Mouse (Mus musculus) hindbrain, embryonic 13.5 days (tissue): ENCODE measurements around the gene Ift52. TPM values are rescaled to one million over a fixed set of nuclear protein-coding genes. Genes with fewer than 3 reads are reported as not detected.

Experiments used
- ATAC-seq: fragments of 200-750 bp; cut with Nextera tagmentation; 2 replicates; pipeline ENCODE4 v1.8.0; 2017; ENCODE audit warnings: moderate TSS enrichment; ENCODE audit not compliant: low FRiP score
- H3K27ac ChIP-seq: fragments of 300-500 bp; sonication (generic); 2 replicates; pipeline ENCODE4 v1.5.1; 2015; ENCODE audit warnings: inconsistent platforms, mild to moderate bottlenecking, moderate library complexity
- H3K27me3 ChIP-seq: fragments of 300-500 bp; sonication (generic); 2 replicates; pipeline ENCODE4 v1.6.1; 2015; ENCODE audit warnings: mild to moderate bottlenecking, inconsistent platforms
- H3K36me3 ChIP-seq: fragments of 300-500 bp; sonication (generic); 2 replicates; pipeline ENCODE4 v1.6.1; 2015; ENCODE audit warnings: mild to moderate bottlenecking, inconsistent platforms
- H3K4me1 ChIP-seq: fragments of 300-500 bp; sonication (generic); replicated peaks from 2 replicates; pipeline ENCODE4 v1.6.1; 2015; ENCODE audit warnings: inconsistent platforms
- H3K4me2 ChIP-seq: fragments of 300-500 bp; sonication (generic); 2 replicates; pipeline ENCODE4 v1.6.1; 2015; ENCODE audit warnings: inconsistent platforms, mild to moderate bottlenecking, moderate library complexity
- H3K4me3 ChIP-seq: fragments of 300-500 bp; sonication (generic); 2 replicates; pipeline ENCODE4 v1.5.1; 2015; ENCODE audit warnings: mild to moderate bottlenecking, inconsistent platforms
- H3K9ac ChIP-seq: fragments of 300-500 bp; sonication (generic); 2 replicates; pipeline ENCODE4 v1.6.1; 2015; ENCODE audit warnings: mild to moderate bottlenecking, inconsistent platforms
- H3K9me3 ChIP-seq: fragments of 300-500 bp; sonication (generic); 2 replicates; pipeline ENCODE4 v1.6.1; 2016; ENCODE audit warnings: inconsistent platforms
- WGBS: fragments of 180-500 bp; shearing (Covaris S2); methylation state at CpG from one replicate; pipeline ENCODE4 v1.1.7; 2015; 5-methylcytosine and 5-hydroxymethylcytosine counted together
- polyA plus RNA-seq: library from polyadenylated mRNA; unstranded; fragments of >200 nt; fragmentation: Nextera tagmentation; extraction: Ambion mirVana; gene quantifications from 2 replicates; pipeline ENCODE4 v1.2.1, GENCODE M21; 2015

The Ift52 gene
- polyA plus RNA-seq, 1 experiment from 2014 or later, result 43.7 TPM

- H3K36me3 ChIP-seq, result no peaks in the 10 kb centered on the region
- H3K27ac ChIP-seq, result no peak overlapping the region
- H3K27me3 ChIP-seq, result no peaks in the 10 kb centered on the region
- H3K4me3 ChIP-seq, result no peak overlapping the region
- WGBS, result 88% methylated on average over 8 of the region's 8 CpGs
- no peaks in the 10 kb centered on the region for H3K9me3 ChIP-seq
- no peak for ATAC-seq
- H3K4me1 ChIP-seq, result no peaks in the 10 kb centered on the region
- H3K9ac ChIP-seq, result no peak overlapping the region
- no peak overlapping the region for H3K4me2 ChIP-seq
These were observed 44.3 kb downstream of the Ift52 start for GRCm38 (mm10) chr2:163061203-163062118.

DNA sequence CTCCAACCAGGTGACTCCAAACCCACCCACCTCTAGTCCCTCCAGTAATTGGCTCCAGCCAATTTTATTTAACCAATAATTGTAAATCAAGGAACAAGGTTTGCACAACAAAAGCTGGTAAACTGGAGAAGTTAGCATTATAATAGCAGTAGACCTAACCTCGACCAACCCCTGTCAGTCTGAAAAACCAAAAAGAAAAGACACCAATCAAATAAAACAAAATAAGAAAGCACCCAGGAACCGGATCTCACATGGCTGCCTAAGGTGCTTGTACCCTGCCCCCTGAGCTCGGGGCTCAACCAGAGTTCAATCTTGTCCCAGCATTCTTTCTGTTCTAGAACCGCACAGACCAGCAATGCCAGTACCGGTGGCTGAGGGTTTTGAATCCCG, 45.0 kb downstream of the Ift52 start:
- ATAC-seq, result no peak
- Histone ChIP-seq H3K4me2 (no peak overlapping the region), H3K4me3 (no peak overlapping the region), H3K36me3 (0 out of 2 replicates have a peak, but pooled peaks cover 2% of the 10 kb centered on the region), H3K4me1 (no peaks in the 10 kb centered on the region), H3K27ac (no peak overlapping the region), H3K9ac (no peak overlapping the region), H3K9me3 (no peaks in the 10 kb centered on the region), H3K27me3 (no peaks in the 10 kb centered on the region)
- WGBS, result 71% methylated on average over 6 of the region's 6 CpGs

DNA sequence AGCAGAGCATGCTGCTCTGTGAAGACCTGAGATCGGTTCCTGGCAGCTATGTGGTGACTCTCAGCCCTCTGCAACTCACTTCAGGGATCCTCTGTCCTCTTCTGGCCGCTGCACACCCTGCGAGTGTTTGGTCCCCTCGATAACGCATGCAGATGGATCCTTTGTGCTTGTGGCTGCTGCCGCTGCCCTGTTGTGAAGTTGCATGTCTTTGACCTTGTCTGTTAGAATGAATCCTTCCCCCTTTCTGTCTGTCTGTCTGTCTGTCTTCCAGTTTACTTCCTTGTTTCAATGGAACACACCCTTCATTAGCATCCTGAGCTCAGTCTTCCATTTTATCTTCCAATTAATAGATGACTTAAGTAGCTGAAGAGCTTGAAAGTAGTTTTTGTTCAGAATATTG, 49.2 kb downstream of the Ift52 start:
- no peak for ATAC-seq
- Histone ChIP-seq H3K36me3 (0 out of 2 replicates have a peak, but pooled peaks cover 6% of the 10 kb centered on the region), H3K9me3 (no peaks in the 10 kb centered on the region), H3K9ac (no peak overlapping the region), H3K4me1 (no peaks in the 10 kb centered on the region), H3K4me3 (no peak overlapping the region), H3K27me3 (no peaks in the 10 kb centered on the region), H3K4me2 (no peak overlapping the region), H3K27ac (no peak overlapping the region)
- 90% methylated on average over 6 of the region's 6 CpGs for WGBS

DNA sequence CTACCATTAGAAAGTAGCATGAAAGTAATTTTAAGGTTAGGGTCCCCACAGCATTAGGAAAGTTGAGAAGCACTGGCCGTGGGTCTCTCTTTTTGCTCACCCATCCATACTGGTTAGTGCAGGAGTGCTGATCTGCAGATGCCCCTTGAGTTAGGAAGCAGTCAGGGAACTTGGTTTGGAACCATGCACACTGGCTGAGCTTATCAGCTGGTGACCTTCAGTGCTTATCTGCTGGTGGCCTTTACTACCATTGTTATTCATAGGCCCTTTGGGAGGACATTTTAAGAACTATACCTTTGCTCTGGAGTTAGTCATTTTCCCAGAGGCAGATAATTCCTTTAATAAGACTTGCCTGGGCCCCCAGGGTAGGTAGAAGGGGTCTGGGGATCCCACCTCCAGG, 50.1 kb downstream of the Ift52 start:
- Histone ChIP-seq H3K4me1 (no peaks in the 10 kb centered on the region), H3K27me3 (no peaks in the 10 kb centered on the region), H3K9ac (no peak overlapping the region), H3K4me3 (no peak overlapping the region), H3K9me3 (no peaks in the 10 kb centered on the region), H3K4me2 (no peak overlapping the region), H3K27ac (no peak overlapping the region), H3K36me3 (0 out of 2 replicates have a peak, but pooled peaks cover 6% of the 10 kb centered on the region)
- 91% methylated on average over 1 of the region's 1 CpGs for WGBS
- ATAC-seq, result no peak

DNA sequence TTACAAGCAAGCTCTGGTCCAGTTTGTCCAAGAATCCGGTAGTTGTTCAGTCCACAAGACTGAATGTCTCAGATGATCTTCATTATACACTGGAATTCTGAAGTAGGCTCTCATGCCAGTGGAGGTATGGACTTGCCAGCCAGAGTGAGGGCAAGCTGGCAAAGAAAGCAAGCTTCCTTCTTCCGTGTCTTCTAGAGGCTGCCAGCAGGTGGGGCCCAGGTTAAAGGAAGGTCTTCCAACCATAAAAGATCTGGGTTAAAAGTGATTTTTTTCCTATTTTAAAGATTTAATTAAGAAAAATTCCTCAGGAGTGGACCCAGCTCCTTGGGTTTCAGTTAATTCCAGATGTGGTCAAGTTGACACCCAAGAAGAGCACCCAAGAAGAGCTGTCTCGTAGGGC, 53.1 kb downstream of the Ift52 start:
- Histone ChIP-seq H3K4me3 (no peak overlapping the region), H3K4me2 (no peak overlapping the region), H3K36me3 (0 out of 2 replicates have a peak, but pooled peaks cover 6% of the 10 kb centered on the region), H3K9ac (no peak overlapping the region), H3K4me1 (no peaks in the 10 kb centered on the region), H3K27ac (no peak overlapping the region), H3K27me3 (no peaks in the 10 kb centered on the region), H3K9me3 (no peaks in the 10 kb centered on the region)
- no peak for ATAC-seq
- WGBS, result 90% methylated on average over 3 of the region's 3 CpGs

DNA sequence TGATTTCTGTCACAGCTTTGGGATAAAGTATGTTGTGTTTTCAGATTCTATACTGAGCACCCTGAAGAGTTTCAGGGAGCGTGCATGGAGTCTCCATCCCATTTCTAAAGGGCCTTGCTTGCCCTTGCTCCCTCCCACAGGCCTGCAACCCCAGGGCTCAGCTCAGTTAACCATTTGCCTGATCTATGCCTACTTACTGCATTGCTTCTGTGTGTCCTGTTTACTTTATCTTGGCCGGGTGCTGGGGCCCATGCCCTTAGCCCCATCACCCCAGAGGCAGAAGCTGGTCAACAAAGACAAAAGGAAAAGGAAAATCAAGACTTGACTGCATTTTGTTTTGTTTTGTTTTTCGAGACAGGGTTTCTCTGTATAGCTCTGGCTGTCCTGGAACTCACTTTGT, 54.4 kb downstream of the Ift52 start:
- Histone ChIP-seq H3K9ac (no peak overlapping the region), H3K27ac (no peak overlapping the region), H3K9me3 (no peaks in the 10 kb centered on the region), H3K4me3 (no peak overlapping the region), H3K36me3 (0 out of 2 replicates have a peak, but pooled peaks cover 6% of the 10 kb centered on the region), H3K27me3 (no peaks in the 10 kb centered on the region), H3K4me2 (no peak overlapping the region), H3K4me1 (no peaks in the 10 kb centered on the region)
- 80% methylated on average over 3 of the region's 3 CpGs for WGBS
- ATAC-seq, result no peak

DNA sequence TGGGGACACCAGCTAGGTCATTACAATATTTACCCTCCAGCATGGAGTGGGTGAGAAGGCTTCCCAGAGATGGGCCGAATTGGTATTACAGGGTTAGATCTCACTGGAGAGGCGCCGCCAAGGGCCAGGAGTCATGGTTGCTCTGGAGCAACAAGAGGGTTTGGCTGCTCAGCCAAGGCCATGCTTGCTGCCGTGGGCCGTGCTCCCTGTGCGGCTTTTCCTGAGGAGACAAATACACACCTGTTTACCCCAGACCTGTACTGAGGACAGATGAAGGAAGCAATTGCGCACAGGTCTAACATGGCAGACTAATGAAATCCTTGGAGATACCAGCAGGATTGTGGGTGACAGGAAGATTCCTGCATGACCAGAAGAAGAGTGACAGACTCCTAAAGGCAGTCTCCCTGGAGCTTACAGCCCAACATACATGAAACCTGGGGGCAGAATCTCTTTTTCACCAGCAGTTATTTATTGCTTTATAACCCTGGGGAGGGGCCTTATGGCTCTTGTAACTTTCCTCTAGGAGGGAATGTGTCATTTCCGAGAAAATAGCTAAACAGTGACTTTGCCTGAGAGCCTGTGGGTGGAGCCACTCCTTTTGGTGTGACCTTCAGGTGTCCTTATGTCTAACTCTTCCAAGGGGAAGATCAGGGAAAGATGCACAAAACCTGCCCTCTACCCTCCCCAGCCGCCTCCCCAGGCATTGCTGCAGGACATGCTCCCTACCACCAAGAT, 56.0 kb downstream of the Ift52 start:
- Histone ChIP-seq H3K9ac (no peak overlapping the region), H3K36me3 (no peaks in the 10 kb centered on the region), H3K27me3 (no peaks in the 10 kb centered on the region), H3K9me3 (no peaks in the 10 kb centered on the region), H3K4me1 (no peaks in the 10 kb centered on the region), H3K27ac (no peak overlapping the region), H3K4me3 (no peak overlapping the region), H3K4me2 (no peak overlapping the region)
- WGBS, result 94% methylated on average over 9 of the region's 9 CpGs
- ATAC-seq, result no peak

- ATAC-seq, result no peak
These were observed 56.9 kb downstream of the Ift52 start for GRCm38 (mm10) chr2:163074006-163074405.

GRCm38 (mm10) chr2:163074808-163075207, 57.7 kb downstream of the Ift52 start:
- H3K4me2 ChIP-seq, result no peak overlapping the region
- no peaks in the 10 kb centered on the region for H3K4me1 ChIP-seq
- H3K9ac ChIP-seq, result no peak overlapping the region
- no peaks in the 10 kb centered on the region for H3K9me3 ChIP-seq
- H3K27ac ChIP-seq, result no peak overlapping the region
- WGBS, result 94% methylated on average over 12 of the region's 12 CpGs
- H3K4me3 ChIP-seq, result no peak overlapping the region
- no peaks in the 10 kb centered on the region for H3K36me3 ChIP-seq
- H3K27me3 ChIP-seq, result no peaks in the 10 kb centered on the region
- no peak for ATAC-seq

More at GRCm38 (mm10) chr2:163074006-163074405, 56.9 kb downstream of the Ift52 start:
- 87% methylated on average over 7 of the region's 7 CpGs for WGBS
- Histone ChIP-seq H3K4me3 (no peak overlapping the region), H3K9ac (no peak overlapping the region), H3K27ac (no peak overlapping the region), H3K27me3 (no peaks in the 10 kb centered on the region), H3K36me3 (no peaks in the 10 kb centered on the region), H3K9me3 (no peaks in the 10 kb centered on the region), H3K4me1 (no peaks in the 10 kb centered on the region), H3K4me2 (no peak overlapping the region)

GRCm38 (mm10) chr2:163075234-163075633, 58.1 kb downstream of the Ift52 start:
- no peaks in the 10 kb centered on the region for H3K4me1 ChIP-seq
- no peak overlapping the region for H3K4me3 ChIP-seq
- H3K27me3 ChIP-seq, result no peaks in the 10 kb centered on the region
- no peak for ATAC-seq
- no peak overlapping the region for H3K9ac ChIP-seq
- 77% methylated on average over 3 of the region's 3 CpGs for WGBS
- H3K4me2 ChIP-seq, result no peak overlapping the region
- H3K36me3 ChIP-seq, result no peaks in the 10 kb centered on the region
- no peaks in the 10 kb centered on the region for H3K9me3 ChIP-seq
- no peak overlapping the region for H3K27ac ChIP-seq

GRCm38 (mm10) chr2:163079041-163079440, 61.9 kb downstream of the Ift52 start:
- H3K36me3 ChIP-seq, result no peaks in the 10 kb centered on the region
- H3K27ac ChIP-seq, result no peak overlapping the region
- no peak overlapping the region for H3K4me2 ChIP-seq
- ATAC-seq, result no peak
- no peaks in the 10 kb centered on the region for H3K9me3 ChIP-seq
- H3K9ac ChIP-seq, result no peak overlapping the region
- no peaks in the 10 kb centered on the region for H3K4me1 ChIP-seq
- no peak overlapping the region for H3K4me3 ChIP-seq
- WGBS, result 95% methylated on average over 4 of the region's 4 CpGs
- no peaks in the 10 kb centered on the region for H3K27me3 ChIP-seq

DNA sequence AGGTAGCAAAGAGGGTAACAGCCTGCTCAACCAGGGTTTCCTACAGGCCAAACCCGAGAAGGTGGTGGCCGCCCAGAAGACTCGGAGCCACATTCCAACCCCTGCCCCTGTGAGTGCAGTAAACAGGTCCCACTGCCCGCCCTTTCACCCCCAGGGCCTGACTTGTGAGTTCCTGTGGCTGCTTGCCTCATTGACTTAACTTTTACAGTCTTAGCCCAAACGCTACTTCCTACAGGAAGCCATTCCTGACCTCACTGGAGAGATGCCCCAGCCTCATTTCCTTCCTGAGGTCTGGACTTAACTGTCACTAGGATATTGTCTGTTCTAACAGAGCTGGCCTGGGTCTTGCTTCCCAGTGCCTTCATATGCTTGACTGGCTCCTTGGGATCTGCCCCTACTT, 65.4 kb downstream of the Ift52 start:
- no peak for ATAC-seq
- H3K27me3 ChIP-seq, result no peaks in the 10 kb centered on the region
- H3K4me1 ChIP-seq, result no peaks in the 10 kb centered on the region
- 86% methylated on average over 5 of the region's 5 CpGs for WGBS
- no peak overlapping the region for H3K4me3 ChIP-seq
- no peaks in the 10 kb centered on the region for H3K36me3 ChIP-seq
- no peaks in the 10 kb centered on the region for H3K9me3 ChIP-seq
- H3K9ac ChIP-seq, result no peak overlapping the region
- H3K4me2 ChIP-seq, result no peak overlapping the region
- H3K27ac ChIP-seq, result no peak overlapping the region
